Mouse (Mus musculus): ENCODE data around the gene Meaf6. TPM values are rescaled to one million over a fixed set of nuclear protein-coding genes. Genes with fewer than 3 reads are reported as not detected.

The Meaf6 gene
- polyA plus RNA-seq (2015; fragmentation: Nextera tagmentation; extraction: Ambion mirVana): 171 and 181 TPM in 2 replicates

- peak within 1 kb of the TSS; percentile 82 for H3K4me2 ChIP-seq (replicated peaks)
- WGBS: 1% methylated on average over 63 of the region's 63 CpGs
Measured at GRCm38 (mm10) chr4:125084403-125085345, at the start of gene Meaf6. Gene Meaf6 (plus strand): TSS chr4:125085134.

GRCm38 (mm10) chr4:125044454-125044853, 40.5 kb upstream of the Meaf6 start:
- no peaks in the 10 kb centered on the region for H3K27me3 ChIP-seq
- no peak for ATAC-seq
- WGBS: 90% methylated on average over 7 of the region's 7 CpGs
- H3K4me3 ChIP-seq (replicated peaks): no peak overlapping the region
- H3K9me3 ChIP-seq: no peaks in the 10 kb centered on the region
- H3K36me3 ChIP-seq: peaks cover 92% of the 10 kb centered on the region
- H3K27ac ChIP-seq: no peak overlapping the region
- H3K4me2 ChIP-seq (replicated peaks): no peak overlapping the region
- H3K4me1 ChIP-seq (replicated peaks): no peaks in the 10 kb centered on the region
- H3K9ac ChIP-seq (replicated peaks): no peak overlapping the region

More at GRCm38 (mm10) chr4:125084403-125085345, at the start of gene Meaf6:
- H3K27ac ChIP-seq: peak within 1 kb of the TSS; percentile 99
- peaks cover 31% of the 10 kb centered on the region for H3K36me3 ChIP-seq
- H3K4me1 ChIP-seq (replicated peaks): peaks cover 29% of the 10 kb centered on the region
- peak; percentile 92 for ATAC-seq
- no peaks in the 10 kb centered on the region for H3K9me3 ChIP-seq
- H3K27me3 ChIP-seq: no peaks in the 10 kb centered on the region
- peak within 1 kb of the TSS; percentile 92 for H3K9ac ChIP-seq (replicated peaks)
- H3K4me3 ChIP-seq (replicated peaks): peak within 1 kb of the TSS; percentile 88

- H3K27ac ChIP-seq: no peak overlapping the region
- 92% methylated on average over 9 of the region's 9 CpGs for WGBS
- peaks cover 57% of the 10 kb centered on the region for H3K36me3 ChIP-seq
- H3K4me2 ChIP-seq (replicated peaks): no peak overlapping the region
- no peaks in the 10 kb centered on the region for H3K27me3 ChIP-seq
- no peaks in the 10 kb centered on the region for H3K9me3 ChIP-seq
- no peak overlapping the region for H3K4me3 ChIP-seq (replicated peaks)
- no peak for ATAC-seq
- H3K9ac ChIP-seq (replicated peaks): no peak overlapping the region
- H3K4me1 ChIP-seq (replicated peaks): peaks cover 8% of the 10 kb centered on the region
Measured at GRCm38 (mm10) chr4:125055385-125055784, 29.5 kb upstream of the Meaf6 start.

- WGBS: 96% methylated on average over 4 of the region's 4 CpGs
- H3K4me3 ChIP-seq (replicated peaks): no peak overlapping the region
- H3K9ac ChIP-seq (replicated peaks): no peak overlapping the region
- no peak for ATAC-seq
- H3K36me3 ChIP-seq: peaks cover 46% of the 10 kb centered on the region
- H3K27ac ChIP-seq: no peak overlapping the region
- no peaks in the 10 kb centered on the region for H3K9me3 ChIP-seq
- H3K4me1 ChIP-seq (replicated peaks): peaks cover 8% of the 10 kb centered on the region
- H3K4me2 ChIP-seq (replicated peaks): no peak overlapping the region
- H3K27me3 ChIP-seq: no peaks in the 10 kb centered on the region
Measured at GRCm38 (mm10) chr4:125056476-125056875, 28.5 kb upstream of the Meaf6 start.

GRCm38 (mm10) chr4:125057273-125057672, 27.7 kb upstream of the Meaf6 start:
- Histone ChIP-seq H3K4me1 (replicated peaks) (peaks cover 8% of the 10 kb centered on the region), H3K27ac (no peak overlapping the region), H3K27me3 (no peaks in the 10 kb centered on the region), H3K9ac (replicated peaks) (no peak overlapping the region), H3K36me3 (peaks cover 39% of the 10 kb centered on the region), H3K9me3 (no peaks in the 10 kb centered on the region), H3K4me3 (replicated peaks) (no peak overlapping the region), H3K4me2 (replicated peaks) (no peak overlapping the region)
- no peak for ATAC-seq
- WGBS: 68% methylated on average over 3 of the region's 3 CpGs

- ATAC-seq: no peak
- Histone ChIP-seq H3K36me3 (peaks cover 33% of the 10 kb centered on the region), H3K27ac (no peak overlapping the region), H3K27me3 (no peaks in the 10 kb centered on the region), H3K4me3 (replicated peaks) (no peak overlapping the region), H3K4me1 (replicated peaks) (peaks cover 8% of the 10 kb centered on the region), H3K9me3 (no peaks in the 10 kb centered on the region), H3K4me2 (replicated peaks) (no peak overlapping the region), H3K9ac (replicated peaks) (no peak overlapping the region)
- WGBS: 58% methylated on average over 5 of the region's 5 CpGs
Measured at GRCm38 (mm10) chr4:125058033-125058432, 26.9 kb upstream of the Meaf6 start.

- Histone ChIP-seq H3K4me2 (replicated peaks) (peak overlapping the region; percentile 43), H3K9ac (replicated peaks) (peak overlapping the region; percentile 44; the same call in 1 of the 2 replicates), H3K4me3 (replicated peaks) (peak overlapping the region; percentile 18; the same call in 1 of the 2 replicates), H3K4me1 (replicated peaks) (peaks cover 8% of the 10 kb centered on the region), H3K27me3 (no peaks in the 10 kb centered on the region), H3K27ac (no peak overlapping the region), H3K9me3 (no peaks in the 10 kb centered on the region), H3K36me3 (peaks cover 23% of the 10 kb centered on the region)
- 2% methylated on average over 8 of the region's 8 CpGs for WGBS
- peak; percentile 88 for ATAC-seq
Measured at GRCm38 (mm10) chr4:125059025-125059424, 25.9 kb upstream of the Meaf6 start.

GRCm38 (mm10) chr4:125063829-125064228, 21.1 kb upstream of the Meaf6 start:
- no peak overlapping the region for H3K27ac ChIP-seq
- ATAC-seq: no peak
- H3K4me2 ChIP-seq (replicated peaks): no peak overlapping the region
- H3K4me1 ChIP-seq (replicated peaks): peaks cover 22% of the 10 kb centered on the region
- H3K36me3 ChIP-seq: peaks cover 8% of the 10 kb centered on the region
- no peaks in the 10 kb centered on the region for H3K9me3 ChIP-seq
- WGBS: 75% methylated on average over 8 of the region's 8 CpGs
- no peak overlapping the region for H3K9ac ChIP-seq (replicated peaks)
- peaks cover 5% of the 10 kb centered on the region; the same call in 1 of the 2 replicates for H3K27me3 ChIP-seq
- H3K4me3 ChIP-seq (replicated peaks): no peak overlapping the region

- Histone ChIP-seq H3K27ac (peak within 1 kb of the TSS; percentile 62; the same call in 1 of the 2 replicates), H3K4me1 (replicated peaks) (peaks cover 20% of the 10 kb centered on the region), H3K4me2 (replicated peaks) (peak within 1 kb of the TSS; percentile 95), H3K4me3 (replicated peaks) (peak within 1 kb of the TSS; percentile 93), H3K9ac (replicated peaks) (peak within 1 kb of the TSS; percentile 90), H3K36me3 (peaks cover 26% of the 10 kb centered on the region), H3K9me3 (no peaks in the 10 kb centered on the region), H3K27me3 (peaks cover 5% of the 10 kb centered on the region; the same call in 1 of the 2 replicates)
- ATAC-seq: peak; percentile 31; the same call in 1 of the 2 replicates
- WGBS: 2% methylated on average over 26 of the region's 26 CpGs
Measured at GRCm38 (mm10) chr4:125065517-125066307, 19.2 kb upstream of the Meaf6 start, which contains the start of gene Dnali1. Gene Dnali1 (minus strand): TSS chr4:125065703.

- under 1% methylated on average over 74 of the region's 78 CpGs for WGBS
Measured at GRCm38 (mm10) chr4:125066490-125067370, 18.2 kb upstream of the Meaf6 start, which contains the start of gene Snip1. Gene Snip1 (plus strand): TSS chr4:125066672.

GRCm38 (mm10) chr4:125077700-125078099, 7.2 kb upstream of the Meaf6 start:
- H3K4me2 ChIP-seq (replicated peaks): no peak overlapping the region
- no peaks in the 10 kb centered on the region for H3K9me3 ChIP-seq
- no peaks in the 10 kb centered on the region for H3K4me1 ChIP-seq (replicated peaks)
- ATAC-seq: no peak
- H3K27me3 ChIP-seq: no peaks in the 10 kb centered on the region
- no peak overlapping the region for H3K27ac ChIP-seq
- H3K36me3 ChIP-seq: peaks cover 51% of the 10 kb centered on the region
- H3K4me3 ChIP-seq (replicated peaks): no peak overlapping the region
- WGBS: 90% methylated on average over 2 of the region's 2 CpGs
- H3K9ac ChIP-seq (replicated peaks): no peak overlapping the region

More at GRCm38 (mm10) chr4:125066490-125067370, 18.2 kb upstream of the Meaf6 start, which contains the start of gene Snip1:
- peak within 1 kb of the TSS; percentile 62 for H3K27ac ChIP-seq
- peak; percentile 94 for ATAC-seq
- H3K9me3 ChIP-seq: no peaks in the 10 kb centered on the region
- peak within 1 kb of the TSS; percentile 93 for H3K4me3 ChIP-seq (replicated peaks)
- H3K4me1 ChIP-seq (replicated peaks): peaks cover 20% of the 10 kb centered on the region
- H3K4me2 ChIP-seq (replicated peaks): peak within 1 kb of the TSS; percentile 95
- peaks cover 36% of the 10 kb centered on the region for H3K36me3 ChIP-seq
- peaks cover 5% of the 10 kb centered on the region; the same call in 1 of the 2 replicates for H3K27me3 ChIP-seq
- peak within 1 kb of the TSS; percentile 90 for H3K9ac ChIP-seq (replicated peaks)

All from midbrain, embryonic 13.5 days (tissue).